Mouse (Mus musculus) cerebellum, adult 2 months (tissue): ENCODE data around the gene Lrg1.

ENCODE experiments used
- CTCF ChIP-seq: fragments of 200-500 bp; IDR thresholded peaks from 2 replicates; pipeline ENCODE4 v1.5.1; 2011; ENCODE audit warnings: low read depth, mild to moderate bottlenecking, control low read depth, low read length, moderate library complexity, borderline replicate concordance; ENCODE audit not compliant: insufficient read depth
- POLR2A ChIP-seq: fragments of 200-500 bp; IDR thresholded peaks from 2 replicates; pipeline ENCODE4 v1.6.1; 2011; ENCODE audit warnings: low read length, control low read depth, borderline replicate concordance; ENCODE audit not compliant: insufficient read depth

- TF ChIP-seq POLR2A (no peak), CTCF (no peak)
Measured at GRCm38 (mm10) chr17:56077523-56077922, 44.3 kb downstream of the Lrg1 start.
